Mouse (Mus musculus) layer of hippocampus, adult 2 months (tissue): ENCODE data around the gene Upk1b. TPM values are rescaled to one million over a fixed set of nuclear protein-coding genes. Genes with fewer than 3 reads are reported as not detected.

Experiments
- DNase-seq, 2 experiments: peaks; one replicate each; pipeline ENCODE4 v3.0.0; 2022; ENCODE audit warnings: low spot score in 2 of 2
- H3K27ac ChIP-seq: fragments of 200-600 bp; 2 replicates; pipeline ENCODE4 v1.8.1; 2022
- H3K4me3 ChIP-seq: fragments of 200-600 bp; 2 replicates; pipeline ENCODE4 v1.8.1; 2022; ENCODE audit warnings: mild to moderate bottlenecking
- CTCF ChIP-seq: fragments of 200-600 bp; conservative IDR thresholded peaks from 2 replicates; pipeline ENCODE4 v1.8.1; 2022; ENCODE audit warnings: antibody characterized with exemption, mild to moderate bottlenecking, moderate library complexity
- total RNA-seq, 2 experiments: library from RNA; stranded (reverse); gene quantifications; 2 replicates each; pipeline ENCODE4 v1.2.3; 2021

Gene Upk1b
- total RNA-seq, 2 experiments from 2014 or later, result 1.6 to 1.7 TPM

DNA sequence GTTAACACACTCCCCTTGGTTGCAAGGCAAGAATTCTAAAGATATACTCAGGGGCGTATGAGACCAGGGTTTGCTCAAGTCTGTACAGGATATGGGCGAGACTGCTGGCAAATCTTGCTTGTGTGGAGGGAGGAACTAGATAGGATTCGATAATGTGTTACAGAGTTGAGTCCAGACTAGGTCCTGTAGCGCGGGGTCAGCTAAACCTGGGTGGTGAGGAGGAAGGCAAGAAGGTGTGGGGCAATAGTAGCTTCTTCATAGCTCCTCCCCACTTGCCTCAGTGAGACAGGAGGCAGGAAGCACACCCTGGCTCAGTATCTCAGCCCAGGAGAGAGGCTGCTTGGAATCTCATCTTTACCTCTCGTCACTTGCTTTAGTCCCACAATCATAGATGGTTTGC is 71.0 kb downstream of the Upk1b start:
- TF ChIP-seq CTCF, result no peak
- Histone ChIP-seq H3K27ac (no peak overlapping the region), H3K4me3 (no peak overlapping the region)
- DNase-seq, result no peak

DNA sequence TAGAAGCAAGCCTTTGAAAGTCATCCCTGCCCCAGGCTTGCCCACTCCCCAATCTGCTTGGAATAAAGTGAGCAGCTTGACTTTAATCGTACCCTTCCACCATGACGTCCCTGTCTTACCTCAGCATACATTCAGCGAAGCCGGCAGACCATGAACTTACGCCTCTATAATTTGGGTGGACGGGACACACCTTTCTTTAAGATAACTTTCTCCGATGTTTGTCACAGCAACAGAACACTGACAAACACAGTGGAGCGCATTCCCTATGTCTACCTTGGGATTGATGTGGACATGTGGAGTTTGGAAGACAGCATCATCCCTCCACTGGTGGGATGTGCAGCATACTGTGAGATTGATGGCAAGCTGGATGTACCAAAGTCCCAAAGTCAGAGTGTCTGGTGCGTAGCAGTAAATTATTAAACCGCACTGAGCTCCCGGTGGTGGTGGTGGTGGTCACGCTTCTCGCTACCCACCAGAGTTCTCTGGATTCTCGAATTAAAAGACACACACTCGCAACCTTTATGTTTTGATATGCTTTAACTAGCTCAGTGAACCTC is 71.5 kb downstream of the Upk1b start:
- Histone ChIP-seq H3K27ac (no peak overlapping the region), H3K4me3 (no peak overlapping the region)
- no peak for DNase-seq
- TF ChIP-seq CTCF, result no peak

DNA sequence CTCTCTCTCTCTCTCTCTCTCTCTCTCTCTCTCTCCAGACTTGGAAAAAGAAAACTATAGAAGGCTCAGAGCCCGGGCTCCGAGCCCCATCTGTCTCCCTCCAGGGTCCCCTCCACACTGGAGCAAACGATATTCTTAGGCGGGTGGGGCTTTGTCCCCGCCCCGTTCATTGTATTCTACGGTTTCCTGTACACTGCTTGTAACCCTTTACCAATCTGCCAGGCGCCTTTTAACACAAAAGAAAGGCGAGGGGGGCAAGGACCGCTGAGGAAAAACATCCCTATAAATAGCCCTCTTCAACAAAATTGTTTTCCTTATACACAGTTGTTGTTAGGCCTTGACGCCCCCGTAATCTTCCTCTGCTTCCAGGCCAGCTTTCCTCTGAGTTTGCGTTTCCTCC is 75.2 kb downstream of the Upk1b start:
- no peak overlapping the region for H3K4me3 ChIP-seq
- no peak for DNase-seq
- TF ChIP-seq CTCF, result no peak
- peak overlapping the region; percentile 68; the same call in 1 of the 2 replicates for H3K27ac ChIP-seq

DNA sequence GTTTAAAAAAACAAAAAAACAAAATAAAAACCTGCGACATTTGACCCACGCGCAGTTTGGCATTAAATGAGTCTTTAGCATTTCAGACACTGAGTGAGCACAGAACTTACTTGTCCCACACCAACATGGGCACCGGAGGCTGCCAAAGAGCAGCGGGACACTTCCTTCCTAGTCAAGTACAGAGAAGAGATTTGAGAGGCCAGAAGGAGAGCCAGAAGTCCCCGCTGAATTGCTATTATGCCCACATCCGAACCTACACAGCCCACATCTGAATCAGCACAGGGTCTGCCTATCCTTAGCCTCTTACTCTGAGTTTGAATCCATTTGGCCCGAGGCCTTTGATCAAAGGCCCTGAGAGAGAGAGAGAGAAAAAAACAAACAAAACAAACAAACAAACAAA is 75.9 kb downstream of the Upk1b start:
- TF ChIP-seq CTCF, result no peak
- DNase-seq, result no peak
- H3K4me3 ChIP-seq, result peak overlapping the region; percentile 24; the same call in 1 of the 2 replicates
- peak overlapping the region; percentile 68 for H3K27ac ChIP-seq

Other genes starting within 250 kb of the Upk1b start
- 10 to 100 TPM; 20.4 to 23.2 TPM for gene Tmem39a, start 241.6 kb downstream of the Upk1b start, total RNA-seq
- 10 to 100 TPM; 17.9 to 18.5 TPM for gene Arhgap31, start 87.1 kb downstream of the Upk1b start, total RNA-seq
- 10 to 100 TPM; 34.3 to 39.7 TPM for gene B4galt4, start 58.1 kb downstream of the Upk1b start, total RNA-seq
- gene 4930435E12Rik, start 28.4 kb upstream of the Upk1b start, total RNA-seq, result not detected
- gene Igsf11, start 92.3 kb upstream of the Upk1b start, total RNA-seq, result 10 to 100 TPM; 44.7 to 50.7 TPM